Mouse (Mus musculus) layer of hippocampus, adult 2 months (tissue): ENCODE measurements around the gene Slc2a1. TPM values are rescaled to one million over a fixed set of nuclear protein-coding genes. Genes with fewer than 3 reads are reported as not detected.

ENCODE experiments used
- DNase-seq, 2 experiments: peaks; one replicate each; pipeline ENCODE4 v3.0.0; 2022; ENCODE audit warnings: low spot score in 2 of 2
- H3K27ac ChIP-seq: fragments of 200-600 bp; 2 replicates; pipeline ENCODE4 v1.8.1; 2022
- H3K4me3 ChIP-seq: fragments of 200-600 bp; 2 replicates; pipeline ENCODE4 v1.8.1; 2022; ENCODE audit warnings: mild to moderate bottlenecking
- CTCF ChIP-seq: fragments of 200-600 bp; conservative IDR thresholded peaks from 2 replicates; pipeline ENCODE4 v1.8.1; 2022; ENCODE audit warnings: antibody characterized with exemption, mild to moderate bottlenecking, moderate library complexity
- total RNA-seq, 2 experiments: library from RNA; stranded (reverse); gene quantifications; 2 replicates each; pipeline ENCODE4 v1.2.3; 2021

Gene Slc2a1
- total RNA-seq, 2 experiments from 2014 or later = 94.5 to 96.4 TPM

DNA sequence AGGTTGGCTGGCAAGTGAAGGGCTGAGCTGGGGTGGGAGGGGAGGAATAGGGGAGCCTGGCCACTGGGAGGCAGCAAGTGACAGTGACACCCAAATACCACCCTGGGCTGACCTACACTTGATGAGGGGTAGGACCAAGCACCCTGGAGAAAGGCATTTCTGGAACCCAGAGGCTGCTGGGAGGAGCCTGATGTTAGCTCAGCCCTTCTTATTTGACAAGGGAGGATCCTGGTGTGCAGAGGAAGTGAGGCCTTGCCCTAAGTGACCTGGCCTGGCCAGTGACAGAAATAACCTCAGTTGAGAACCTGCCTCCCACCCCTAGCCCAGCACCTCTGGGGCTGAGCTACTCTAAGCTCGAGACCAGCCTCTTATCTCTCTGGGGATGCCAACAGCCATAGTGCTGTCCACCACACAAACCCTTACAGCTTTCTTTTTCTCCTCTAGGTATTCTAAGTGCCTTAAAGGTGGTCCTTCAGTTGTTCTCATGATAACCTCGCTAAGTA is 16.3 kb downstream of the Slc2a1 start:
- no peak overlapping the region for H3K4me3 ChIP-seq
- no peak for DNase-seq
- no peak for TF ChIP-seq CTCF
- no peak overlapping the region for H3K27ac ChIP-seq

- no peak for DNase-seq
- H3K4me3 ChIP-seq = no peak overlapping the region
- no peak overlapping the region for H3K27ac ChIP-seq
- no peak for TF ChIP-seq CTCF
Observed at GRCm38 (mm10) chr4:119125577-119126270, 17.2 kb downstream of the Slc2a1 start.

GRCm38 (mm10) chr4:119127229-119127628 is 18.7 kb downstream of the Slc2a1 start:
- no peak for TF ChIP-seq CTCF
- Histone ChIP-seq H3K4me3 (no peak overlapping the region), H3K27ac (no peak overlapping the region)
- no peak for DNase-seq

DNA sequence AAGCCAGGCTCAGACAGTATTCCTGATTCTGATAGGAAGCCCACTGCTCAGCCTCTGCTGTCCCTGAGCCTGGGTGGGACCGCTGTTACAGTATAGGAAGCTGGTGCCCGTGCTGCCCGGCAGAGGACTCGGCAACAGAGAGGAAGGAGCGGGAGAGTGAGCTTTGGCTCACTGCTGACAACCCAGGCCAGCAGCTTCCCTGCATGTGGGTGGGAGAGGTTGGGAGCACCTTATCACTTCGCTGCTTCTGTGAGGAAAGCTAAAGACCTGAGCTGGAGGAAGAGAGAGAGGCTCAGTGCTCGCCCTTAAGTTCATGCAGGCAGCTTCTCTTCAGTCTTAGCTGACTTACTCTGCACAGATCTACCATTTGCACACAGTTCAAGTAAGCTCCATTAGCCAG is 20.0 kb downstream of the Slc2a1 start:
- no peak for TF ChIP-seq CTCF
- no peak for DNase-seq
- Histone ChIP-seq H3K27ac (peak overlapping the region; percentile 48; the same call in 1 of the 2 replicates), H3K4me3 (no peak overlapping the region)

GRCm38 (mm10) chr4:119129096-119129495 is 20.6 kb downstream of the Slc2a1 start:
- no peak for TF ChIP-seq CTCF
- H3K27ac ChIP-seq = peak overlapping the region; percentile 48; the same call in 1 of the 2 replicates

GRCm38 (mm10) chr4:119131189-119131910 is 22.8 kb downstream of the Slc2a1 start:
- no peak for DNase-seq
- H3K27ac ChIP-seq = no peak overlapping the region
- TF ChIP-seq CTCF = no peak
- no peak overlapping the region for H3K4me3 ChIP-seq

More at GRCm38 (mm10) chr4:119129096-119129495, 20.6 kb downstream of the Slc2a1 start:
- no peak for DNase-seq
- H3K4me3 ChIP-seq = no peak overlapping the region

DNA sequence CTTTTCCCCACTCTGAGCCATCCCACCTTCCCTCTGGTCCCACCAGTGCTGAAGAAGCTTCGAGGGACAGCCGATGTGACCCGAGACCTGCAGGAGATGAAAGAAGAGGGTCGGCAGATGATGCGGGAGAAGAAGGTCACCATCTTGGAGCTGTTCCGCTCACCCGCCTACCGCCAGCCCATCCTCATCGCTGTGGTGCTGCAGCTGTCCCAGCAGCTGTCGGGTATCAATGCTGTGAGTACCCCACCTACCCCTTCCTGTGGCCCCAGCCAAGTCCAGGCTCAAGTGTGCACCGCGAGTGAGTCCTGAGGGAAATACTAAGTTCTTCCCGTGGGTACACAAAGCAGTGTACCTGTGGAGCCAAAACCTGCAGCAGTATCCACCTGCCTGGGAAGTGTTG is 24.8 kb downstream of the Slc2a1 start:
- no peak for DNase-seq
- no peak overlapping the region for H3K4me3 ChIP-seq
- no peak for TF ChIP-seq CTCF
- no peak overlapping the region for H3K27ac ChIP-seq

- no peak overlapping the region for H3K27ac ChIP-seq
- H3K4me3 ChIP-seq = no peak overlapping the region
- TF ChIP-seq CTCF = no peak
- no peak for DNase-seq
Observed at GRCm38 (mm10) chr4:119133860-119134259, 25.3 kb downstream of the Slc2a1 start.

DNA sequence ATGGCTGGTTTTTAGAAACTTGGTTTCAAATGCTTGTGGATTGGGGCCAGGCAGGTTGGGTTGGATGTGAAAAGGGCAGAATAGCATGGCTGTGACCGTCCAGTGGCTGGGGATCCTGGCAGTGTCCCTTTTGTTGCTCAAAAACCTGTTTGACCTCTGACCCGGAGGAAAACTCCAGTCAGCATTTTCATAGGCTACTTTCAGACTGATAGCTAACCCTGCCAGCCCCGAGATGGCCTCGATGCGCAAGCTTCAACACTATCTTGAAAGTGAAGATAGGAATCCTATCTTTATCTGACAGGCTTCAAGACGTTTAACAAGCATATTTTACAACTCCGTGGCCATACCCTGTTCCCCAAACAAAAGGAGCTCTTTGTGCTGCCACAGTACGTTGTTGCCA is 28.8 kb downstream of the Slc2a1 start:
- H3K27ac ChIP-seq = peak overlapping the region; percentile 55; the same call in 1 of the 2 replicates
- H3K4me3 ChIP-seq = no peak overlapping the region
- no peak for DNase-seq
- TF ChIP-seq CTCF = no peak

DNA sequence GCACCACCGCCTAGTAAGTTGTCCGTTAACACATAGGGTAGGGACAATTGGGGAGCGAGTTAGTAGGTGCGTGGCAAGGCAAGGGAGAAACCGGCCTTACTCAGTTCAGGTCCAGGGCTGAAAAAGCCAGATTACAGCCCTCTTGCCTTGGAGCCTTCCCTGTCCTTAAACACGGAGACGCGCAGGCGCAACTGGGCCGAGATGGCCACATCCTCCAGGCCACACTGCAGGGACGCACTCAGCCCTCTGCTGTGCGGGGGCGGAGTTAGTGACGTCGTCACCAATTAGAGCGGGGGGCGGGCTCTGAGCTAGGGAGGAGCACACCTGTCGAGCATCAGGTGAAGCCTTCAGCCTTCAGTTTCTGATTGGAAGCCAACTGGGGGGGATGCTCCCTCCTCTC is 29.7 kb downstream of the Slc2a1 start:
- DNase-seq = peak; percentile 64 to 67
- TF ChIP-seq CTCF = no peak
- peak overlapping the region; percentile 55; the same call in 1 of the 2 replicates for H3K27ac ChIP-seq
- H3K4me3 ChIP-seq = no peak overlapping the region; the same call in 1 of the 2 replicates

DNA sequence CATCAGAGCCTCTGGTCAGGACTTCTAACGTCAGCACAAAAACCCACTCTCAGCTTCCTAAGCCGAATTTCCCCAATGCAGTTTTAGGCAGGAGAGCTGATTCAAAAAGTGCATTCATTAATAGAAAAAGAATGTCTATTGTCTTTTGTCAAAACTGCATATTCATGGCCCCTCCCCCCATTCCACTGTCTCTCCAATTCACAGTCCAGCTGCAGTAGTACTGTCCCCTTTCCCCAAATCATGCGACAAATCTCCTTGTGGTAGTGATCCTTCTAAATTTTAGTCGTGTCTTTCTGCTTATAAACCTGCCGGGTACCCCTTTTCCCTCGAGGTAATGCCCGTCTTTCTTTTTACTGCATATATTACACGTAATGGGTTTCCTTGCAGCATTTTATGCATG is 30.3 kb downstream of the Slc2a1 start:
- DNase-seq = peak in 1 of 2 experiments; percentile 17
- peak overlapping the region; percentile 55; the same call in 1 of the 2 replicates for H3K27ac ChIP-seq
- no peak for TF ChIP-seq CTCF
- H3K4me3 ChIP-seq = no peak overlapping the region

GRCm38 (mm10) chr4:119140126-119140525 is 31.6 kb downstream of the Slc2a1 start:
- peak in 1 of 2 experiments; percentile 32 for DNase-seq
- TF ChIP-seq CTCF = peak; percentile 82
- Histone ChIP-seq H3K4me3 (no peak overlapping the region), H3K27ac (no peak overlapping the region)

GRCm38 (mm10) chr4:119141191-119141590 is 32.7 kb downstream of the Slc2a1 start:
- H3K4me3 ChIP-seq = no peak overlapping the region
- DNase-seq = no peak
- TF ChIP-seq CTCF = no peak
- H3K27ac ChIP-seq = no peak overlapping the region
